Mouse (Mus musculus) small intestine, adult 2 months (tissue): ENCODE data around the gene Tor1aip2. TPM values are rescaled to one million over a fixed set of nuclear protein-coding genes. Genes with fewer than 3 reads are reported as not detected.

ENCODE experiments used
- H3K27ac ChIP-seq: fragments of 200-500 bp; 2 replicates; pipeline ENCODE4 v1.5.1; 2012; ENCODE audit warnings: low read depth, low read length, control low read depth, inconsistent platforms; ENCODE audit not compliant: insufficient read depth
- H3K27me3 ChIP-seq: fragments of 200-500 bp; 2 replicates; pipeline ENCODE4 v1.6.1; 2012; ENCODE audit warnings: mild to moderate bottlenecking, moderate library complexity, low read length, inconsistent platforms; ENCODE audit not compliant: control insufficient read depth, insufficient read depth
- H3K36me3 ChIP-seq: fragments of 200-500 bp; 2 replicates; pipeline ENCODE4 v1.6.1; 2012; ENCODE audit warnings: mild to moderate bottlenecking, low read length, control low read depth, inconsistent platforms; ENCODE audit not compliant: control insufficient read depth, insufficient read depth
- H3K4me1 ChIP-seq: fragments of 200-500 bp; 2 replicates; pipeline ENCODE4 v1.6.1; 2012; ENCODE audit warnings: low read length, inconsistent platforms, mixed read lengths; ENCODE audit not compliant: control insufficient read depth, insufficient read depth, insufficient read length
- H3K4me3 ChIP-seq: fragments of 200-500 bp; 2 replicates; pipeline ENCODE4 v1.5.1; 2012; ENCODE audit warnings: low read depth, mild to moderate bottlenecking, control low read depth, inconsistent platforms, low read length, moderate library complexity
- CTCF ChIP-seq: fragments of 200-500 bp; IDR thresholded peaks from 2 replicates; pipeline ENCODE4 v1.5.1; 2012; ENCODE audit warnings: low read depth, mild to moderate bottlenecking, control low read depth, inconsistent platforms, low read length, moderate library complexity, mixed read lengths; ENCODE audit not compliant: insufficient replicate concordance, insufficient read length; ENCODE audit errors: extremely low read depth
- POLR2A ChIP-seq: fragments of 200-500 bp; IDR thresholded peaks from 2 replicates; pipeline ENCODE4 v1.6.1; 2012; ENCODE audit warnings: low read depth, mild to moderate bottlenecking, control low read depth, inconsistent platforms, low read length, moderate library complexity
- WGBS: fragments of 180-500 bp; shearing (Covaris S2); methylation state at CpG from one replicate; pipeline ENCODE4 v1.1.7; 2018; 5-methylcytosine and 5-hydroxymethylcytosine counted together
- polyA plus RNA-seq: library from polyadenylated mRNA; depleted of rRNA; stranded (reverse); fragments of >200 nt; gene quantifications from 2 replicates; pipeline ENCODE4 v1.2.3, GENCODE M21; 2012

Gene Tor1aip2
- polyA plus RNA-seq, 1 experiment, result 104 TPM

DNA sequence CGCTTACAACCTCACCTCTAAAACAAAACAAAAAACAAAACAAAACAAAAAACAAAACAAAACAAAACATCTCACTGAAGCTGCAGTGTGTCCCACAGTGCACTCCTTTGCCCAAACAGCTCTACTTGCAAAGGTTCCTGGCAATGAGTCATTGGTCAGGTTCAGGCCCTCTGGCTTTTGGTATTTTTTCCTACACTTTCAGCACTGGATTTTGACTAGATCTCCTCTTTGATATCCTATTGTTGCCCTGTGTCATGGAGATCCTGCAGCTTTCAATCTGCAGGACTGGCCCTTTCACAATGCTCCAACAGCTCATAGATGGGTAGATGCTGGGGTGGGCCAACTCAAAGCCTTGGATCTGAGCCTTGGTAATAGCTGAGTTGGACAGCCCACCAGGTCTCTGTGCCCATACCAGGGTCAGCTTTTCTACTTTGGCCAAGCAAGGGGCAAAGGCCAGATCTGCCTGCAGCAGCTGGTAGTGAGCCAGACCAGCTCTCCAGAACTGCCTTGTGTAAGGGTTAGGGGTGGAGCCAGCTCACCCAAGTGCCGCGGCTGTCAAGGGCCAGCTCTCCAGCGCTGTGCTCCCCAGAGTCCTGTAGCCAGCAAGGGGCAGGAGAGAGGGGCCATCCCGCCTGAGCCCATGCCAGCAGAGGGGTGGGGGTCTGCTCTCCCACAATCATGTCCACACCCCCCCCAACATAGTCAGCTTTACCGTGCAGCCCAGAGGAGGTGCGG lies 31.8 kb upstream of the Tor1aip2 start:
- 60% methylated on average over 7 of the region's 7 CpGs for WGBS
- Histone ChIP-seq H3K4me1 (peaks cover 12% of the 10 kb centered on the region), H3K36me3 (peaks cover 18% of the 10 kb centered on the region), H3K27me3 (no peaks in the 10 kb centered on the region), H3K27ac (no peak overlapping the region), H3K4me3 (no peak overlapping the region)
- TF ChIP-seq POLR2A (no peak), CTCF (no peak)

DNA sequence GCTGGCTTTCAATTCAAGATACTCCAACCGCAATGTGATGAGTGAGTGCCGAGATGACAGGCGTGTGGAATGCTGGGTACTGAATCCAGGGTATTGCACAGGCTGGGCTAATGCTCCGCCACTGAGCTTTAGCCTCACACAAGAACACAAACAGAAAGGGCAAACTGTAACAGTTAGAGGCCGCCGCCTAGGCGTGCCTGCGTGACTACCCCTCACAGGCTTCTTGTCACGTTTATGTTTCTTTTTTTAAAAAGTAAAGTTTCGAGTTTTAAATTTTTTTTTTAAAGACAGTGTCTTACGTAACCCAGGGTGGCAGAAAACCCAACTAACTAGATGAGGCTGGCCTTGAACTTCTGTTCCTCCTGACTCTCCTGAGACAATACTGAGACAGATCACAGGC lies 29.3 kb upstream of the Tor1aip2 start:
- no peaks in the 10 kb centered on the region for H3K27me3 ChIP-seq
- peaks cover 22% of the 10 kb centered on the region for H3K36me3 ChIP-seq
- no peak overlapping the region for H3K27ac ChIP-seq
- H3K4me3 ChIP-seq, result no peak overlapping the region
- TF ChIP-seq POLR2A (no peak), CTCF (no peak)
- WGBS, result 85% methylated on average over 11 of the region's 11 CpGs
- peaks cover 14% of the 10 kb centered on the region for H3K4me1 ChIP-seq

DNA sequence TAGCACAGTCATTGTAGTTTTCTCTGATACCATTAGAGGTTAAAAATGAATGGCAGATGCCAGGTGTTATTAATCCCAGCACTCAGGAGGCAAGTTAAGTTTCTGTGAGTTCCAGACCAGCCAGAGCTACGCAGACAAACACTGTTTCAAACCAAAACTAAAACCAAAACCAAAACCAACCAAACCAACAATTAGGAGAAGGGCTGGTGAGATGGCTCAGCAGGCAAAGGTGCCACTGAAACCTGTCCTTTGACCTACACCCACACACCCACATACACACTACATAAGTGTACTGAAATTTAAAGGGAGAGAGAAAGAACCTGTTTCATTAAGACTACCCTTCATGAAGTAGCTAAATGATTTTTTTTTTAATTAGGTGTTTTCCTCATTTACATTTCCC lies 26.2 kb upstream of the Tor1aip2 start:
- peaks cover 34% of the 10 kb centered on the region for H3K36me3 ChIP-seq
- 19% methylated on average over 1 of the region's 1 CpGs for WGBS
- H3K4me1 ChIP-seq, result peaks cover 3% of the 10 kb centered on the region; the same call in 1 of the 2 replicates
- 0 out of 2 replicates have a peak overlapping the region, but pooled peaks have one; percentile 7 for H3K27ac ChIP-seq
- TF ChIP-seq CTCF (no peak), POLR2A (no peak)
- H3K4me3 ChIP-seq, result no peak overlapping the region
- H3K27me3 ChIP-seq, result no peaks in the 10 kb centered on the region

DNA sequence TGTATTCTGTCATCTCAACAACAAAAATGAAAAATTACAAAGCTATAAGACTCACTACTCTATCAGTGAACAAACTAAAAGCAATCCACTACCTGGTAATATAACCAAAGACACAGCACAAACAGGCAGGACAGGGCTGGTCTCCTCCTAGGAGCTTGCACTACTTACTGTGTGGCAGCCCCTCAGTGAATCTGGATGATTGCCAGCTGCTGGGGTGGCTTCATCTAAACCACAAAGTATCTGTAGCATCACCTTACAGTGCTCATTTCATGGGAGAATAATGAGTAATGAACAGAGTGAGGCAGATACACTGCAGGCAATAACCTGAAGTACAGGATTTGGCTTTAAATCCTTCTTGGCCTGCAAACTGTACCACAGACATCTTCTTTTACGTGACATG lies 15.4 kb upstream of the Tor1aip2 start:
- Histone ChIP-seq H3K36me3 (peaks cover 55% of the 10 kb centered on the region), H3K27ac (no peak overlapping the region), H3K27me3 (no peaks in the 10 kb centered on the region), H3K4me1 (no peaks in the 10 kb centered on the region; the same call in 1 of the 2 replicates), H3K4me3 (no peak overlapping the region)
- no peak for TF ChIP-seq CTCF
- TF ChIP-seq POLR2A, result no peak
- WGBS, result 92% methylated on average over 1 of the region's 1 CpGs

DNA sequence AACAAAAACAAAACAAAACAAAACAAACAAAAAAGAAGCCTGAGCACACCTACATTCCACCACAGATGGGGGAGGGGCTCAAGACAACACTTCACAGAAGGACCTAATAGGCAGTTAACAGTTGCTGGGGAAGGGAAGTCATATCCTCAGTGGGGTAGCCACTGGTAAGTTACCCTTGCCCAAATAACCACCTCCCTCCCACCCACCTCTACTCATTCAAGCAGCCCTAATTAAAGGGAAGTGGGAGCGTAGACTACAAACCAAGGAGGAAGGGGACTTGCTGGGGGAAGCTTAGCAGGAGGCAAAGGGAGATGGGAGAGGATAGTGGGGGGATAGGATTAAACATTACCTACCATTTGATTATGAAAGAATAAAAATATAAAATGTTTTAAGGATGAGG lies 14.8 kb upstream of the Tor1aip2 start:
- H3K27me3 ChIP-seq, result no peaks in the 10 kb centered on the region
- 90% methylated on average over 1 of the region's 1 CpGs for WGBS
- peaks cover 3% of the 10 kb centered on the region; the same call in 1 of the 2 replicates for H3K4me1 ChIP-seq
- H3K27ac ChIP-seq, result no peak overlapping the region
- TF ChIP-seq POLR2A (no peak), CTCF (no peak)
- H3K36me3 ChIP-seq, result peaks cover 55% of the 10 kb centered on the region
- no peak overlapping the region for H3K4me3 ChIP-seq

DNA sequence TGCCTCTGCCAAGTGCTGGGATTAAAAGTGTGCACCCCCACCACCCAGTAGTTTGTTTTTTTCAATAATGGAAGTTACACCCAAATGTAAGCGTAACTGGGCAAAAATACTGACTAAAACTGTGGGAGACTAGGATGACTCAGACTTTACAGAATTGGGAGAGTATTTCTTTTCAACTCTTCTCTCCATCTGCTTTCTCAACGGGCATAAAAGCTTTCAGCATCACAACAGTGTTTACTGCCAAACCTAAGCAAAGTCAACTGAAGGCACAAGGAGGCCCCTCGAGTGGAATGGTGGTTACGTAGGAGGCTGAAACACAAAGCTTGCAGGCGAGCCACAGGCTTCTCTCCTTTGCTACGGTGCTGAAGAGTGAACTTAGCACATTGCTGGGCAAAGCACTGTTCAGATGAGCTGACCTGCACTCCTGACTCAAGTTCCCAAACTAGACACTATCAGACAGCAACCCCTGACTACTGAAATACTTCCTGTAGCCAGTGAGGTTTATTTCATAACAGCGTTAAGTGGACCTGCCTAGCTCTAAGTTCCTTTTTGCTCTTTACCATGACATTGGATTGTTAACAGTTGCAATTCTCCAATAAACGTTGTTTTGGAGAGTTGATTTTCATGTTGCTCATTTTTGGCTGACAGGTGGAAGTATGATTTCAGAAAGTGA lies 10.2 kb upstream of the Tor1aip2 start:
- H3K4me3 ChIP-seq, result no peak overlapping the region
- peaks cover 50% of the 10 kb centered on the region for H3K36me3 ChIP-seq
- WGBS, result 81% methylated on average over 8 of the region's 8 CpGs
- H3K4me1 ChIP-seq, result peaks cover 3% of the 10 kb centered on the region; the same call in 1 of the 2 replicates
- H3K27me3 ChIP-seq, result no peaks in the 10 kb centered on the region
- TF ChIP-seq POLR2A (no peak), CTCF (no peak)
- H3K27ac ChIP-seq, result no peak overlapping the region

DNA sequence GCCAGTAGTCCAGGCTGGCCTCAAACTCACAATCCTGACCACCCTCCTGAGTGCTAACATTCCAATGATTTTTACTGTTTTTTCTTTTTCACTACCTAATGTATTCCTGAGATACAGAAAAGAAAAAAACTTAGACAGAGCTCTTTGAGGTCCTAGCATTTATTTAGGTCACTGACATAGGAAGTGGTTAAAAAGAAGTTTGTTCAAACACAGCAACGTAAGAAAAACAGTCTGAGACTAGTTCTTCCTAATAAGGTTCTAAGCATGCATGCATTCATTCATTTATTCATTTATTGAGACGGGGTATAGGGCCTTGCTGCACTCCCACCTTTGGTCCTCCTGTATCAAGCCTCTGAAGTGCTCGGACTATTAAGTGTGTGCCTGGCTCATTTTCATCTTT lies 7.4 kb upstream of the Tor1aip2 start:
- H3K27ac ChIP-seq, result peak overlapping the region; percentile 37
- 87% methylated on average over 3 of the region's 3 CpGs for WGBS
- no peak for TF ChIP-seq CTCF
- no peak for TF ChIP-seq POLR2A
- no peak overlapping the region for H3K4me3 ChIP-seq
- H3K36me3 ChIP-seq, result peaks cover 48% of the 10 kb centered on the region
- no peaks in the 10 kb centered on the region for H3K27me3 ChIP-seq
- H3K4me1 ChIP-seq, result peaks cover 3% of the 10 kb centered on the region; the same call in 1 of the 2 replicates
